Mouse (Mus musculus) right cerebral cortex, postnatal 36 days (tissue): ENCODE data around the gene Fstl5.

Experiments
- DNase-seq, 2 experiments: peaks; one replicate each; pipeline ENCODE4 v3.0.0; 2022; ENCODE audit warnings: low spot score in 2 of 2, mixed read lengths in 1 of 2

Fstl5 gene

GRCm38 (mm10) chr3:76508811-76509210 lies 434.7 kb downstream of the Fstl5 start:
- no peak for DNase-seq

GRCm38 (mm10) chr3:76567346-76567745 lies 493.3 kb downstream of the Fstl5 start:
- no peak for DNase-seq

GRCm38 (mm10) chr3:76572478-76572877 lies 498.4 kb downstream of the Fstl5 start:
- no peak for DNase-seq

- DNase-seq, result no peak
Observed at GRCm38 (mm10) chr3:76572920-76573541, 499.0 kb downstream of the Fstl5 start.

- no peak for DNase-seq
Observed at GRCm38 (mm10) chr3:76593148-76593547, 519.1 kb downstream of the Fstl5 start.

GRCm38 (mm10) chr3:76620044-76620443 lies 546.0 kb downstream of the Fstl5 start:
- no peak for DNase-seq

- DNase-seq, result no peak
Observed at GRCm38 (mm10) chr3:76654243-76654642, 580.2 kb downstream of the Fstl5 start.

- no peak for DNase-seq
Observed at GRCm38 (mm10) chr3:76670859-76671258, 596.8 kb downstream of the Fstl5 start.

- no peak for DNase-seq
Observed at GRCm38 (mm10) chr3:76676006-76676405, 601.9 kb downstream of the Fstl5 start.

GRCm38 (mm10) chr3:76679853-76680545 lies 605.9 kb downstream of the Fstl5 start:
- DNase-seq, result no peak

- no peak for DNase-seq
Observed at GRCm38 (mm10) chr3:76680546-76680883, 606.4 kb downstream of the Fstl5 start.

- DNase-seq, result no peak
Observed at GRCm38 (mm10) chr3:76697134-76697629, 623.1 kb downstream of the Fstl5 start.

- DNase-seq, result no peak
Observed at GRCm38 (mm10) chr3:76739221-76739620, 665.2 kb downstream of the Fstl5 start.
